Mouse (Mus musculus): ENCODE results near the gene Babam2.
"Not testable (repeated sequence)": the region's sequence is repeated elsewhere in the genome, so short reads cannot be mapped to it uniquely, and the experiment has no call there.

The Babam2 gene

GRCm38 (mm10) chr5:31934397-31934796 lies 236.9 kb downstream of the Babam2 start:
- no peak for DNase-seq (ENCODE audit: low spot score in 2 of 2)

DNA sequence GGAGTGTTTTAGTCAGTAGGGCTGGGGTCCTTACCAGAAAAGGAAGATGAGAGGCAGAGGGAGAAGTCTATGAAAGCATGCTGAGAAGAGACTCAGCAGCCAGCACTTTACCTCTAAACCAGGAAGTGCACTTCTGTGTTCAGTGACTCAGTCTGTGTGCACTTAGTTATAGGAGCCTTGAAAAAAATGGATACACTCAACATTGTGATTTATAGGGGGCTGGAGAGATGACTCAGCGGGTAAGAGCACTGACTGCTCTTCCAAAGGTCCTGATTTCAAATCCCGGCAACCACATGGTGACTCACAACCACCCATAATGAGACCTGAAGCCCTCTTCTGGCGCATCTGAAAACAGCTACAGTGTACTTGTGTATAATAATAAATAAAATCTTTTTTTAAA lies 238.5 kb downstream of the Babam2 start:
- DNase-seq (ENCODE audit: low spot score in 2 of 2) = no peak

- no peak for DNase-seq (ENCODE audit: low spot score in 2 of 2)
Observed at GRCm38 (mm10) chr5:31936523-31936922, 239.0 kb downstream of the Babam2 start.

DNA sequence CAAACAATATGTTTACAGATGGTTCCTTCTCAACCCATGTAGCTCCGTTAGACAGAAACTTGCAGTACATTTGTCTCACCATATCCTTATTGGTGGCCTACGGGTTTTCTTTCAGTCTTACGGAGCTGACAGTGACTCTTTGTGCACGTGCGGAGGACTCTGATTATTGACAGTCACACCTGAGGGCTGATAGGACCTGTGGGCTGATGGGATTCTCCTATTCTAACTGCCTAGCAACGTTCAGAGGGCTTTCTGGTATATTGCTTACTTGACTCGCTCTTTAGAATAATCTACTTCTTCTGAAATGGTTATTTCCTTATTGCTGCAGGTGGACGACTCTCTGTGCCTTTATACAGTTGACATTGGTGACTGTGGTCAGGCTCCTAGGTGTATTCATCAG lies 243.4 kb downstream of the Babam2 start:
- no peak for DNase-seq (ENCODE audit: low spot score in 2 of 2)

GRCm38 (mm10) chr5:31947185-31947584 lies 249.7 kb downstream of the Babam2 start:
- no peak for DNase-seq (ENCODE audit: low spot score in 2 of 2)

- no peak for DNase-seq (ENCODE audit: low spot score in 2 of 2)
Observed at GRCm38 (mm10) chr5:31949389-31949788, 251.9 kb downstream of the Babam2 start.

GRCm38 (mm10) chr5:31950532-31950931 lies 253.0 kb downstream of the Babam2 start:
- no peak for DNase-seq (ENCODE audit: low spot score in 2 of 2)

DNA sequence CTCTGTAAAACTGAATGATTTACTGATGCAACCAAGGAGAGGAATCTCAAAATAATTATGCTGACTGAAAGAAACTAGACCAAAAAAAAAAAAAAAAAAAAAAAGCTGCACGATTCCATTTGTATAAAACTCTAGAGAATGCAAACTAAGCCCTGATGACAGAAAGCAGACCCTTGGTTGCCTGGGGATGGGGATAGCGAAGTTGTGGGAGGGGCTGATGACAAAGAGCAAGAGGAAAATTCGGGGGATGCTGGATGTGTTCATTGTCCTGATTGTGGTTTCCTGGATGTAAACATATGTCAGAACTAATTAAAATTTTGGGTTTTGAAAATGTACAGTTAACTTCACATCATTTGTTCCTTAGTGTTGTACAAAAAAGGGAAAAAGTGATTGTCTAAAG lies 257.7 kb downstream of the Babam2 start:
- DNase-seq (ENCODE audit: low spot score in 2 of 2) = no peak

GRCm38 (mm10) chr5:31956336-31956735 lies 258.9 kb downstream of the Babam2 start:
- DNase-seq (ENCODE audit: low spot score in 2 of 2) = no peak

GRCm38 (mm10) chr5:31959886-31960285 lies 262.4 kb downstream of the Babam2 start:
- DNase-seq (ENCODE audit: low spot score in 2 of 2) = no peak

- no peak for DNase-seq (ENCODE audit: low spot score in 2 of 2)
Observed at GRCm38 (mm10) chr5:31961423-31961822, 263.9 kb downstream of the Babam2 start.

- no peak for DNase-seq (ENCODE audit: low spot score in 2 of 2)
Observed at GRCm38 (mm10) chr5:31962346-31962745, 264.9 kb downstream of the Babam2 start.

GRCm38 (mm10) chr5:31963352-31963751 lies 265.9 kb downstream of the Babam2 start:
- DNase-seq (ENCODE audit: low spot score in 2 of 2) = no peak

DNA sequence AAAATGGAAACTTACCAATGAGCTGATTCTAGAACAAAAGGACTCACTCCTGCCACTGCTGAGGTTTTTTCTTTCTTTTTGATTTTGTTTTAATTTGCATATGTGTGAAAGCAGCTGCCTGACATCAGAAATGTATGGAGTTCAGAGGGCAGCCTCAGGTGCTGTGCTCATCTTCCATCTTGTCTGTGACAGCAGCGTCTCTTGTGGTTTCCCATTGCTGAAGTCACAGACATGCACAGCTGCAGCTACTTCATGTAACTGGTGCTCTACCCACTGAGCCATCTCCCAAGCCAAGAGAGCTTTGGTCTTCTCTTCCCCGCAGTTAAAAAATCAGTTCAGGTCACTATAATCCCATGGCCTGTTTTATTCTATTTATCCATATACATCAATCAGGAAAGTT lies 266.4 kb downstream of the Babam2 start:
- DNase-seq (ENCODE audit: low spot score in 2 of 2) = no peak

- DNase-seq (ENCODE audit: low spot score in 2 of 2) = no peak
Observed at GRCm38 (mm10) chr5:31966741-31967140, 269.3 kb downstream of the Babam2 start.

DNA sequence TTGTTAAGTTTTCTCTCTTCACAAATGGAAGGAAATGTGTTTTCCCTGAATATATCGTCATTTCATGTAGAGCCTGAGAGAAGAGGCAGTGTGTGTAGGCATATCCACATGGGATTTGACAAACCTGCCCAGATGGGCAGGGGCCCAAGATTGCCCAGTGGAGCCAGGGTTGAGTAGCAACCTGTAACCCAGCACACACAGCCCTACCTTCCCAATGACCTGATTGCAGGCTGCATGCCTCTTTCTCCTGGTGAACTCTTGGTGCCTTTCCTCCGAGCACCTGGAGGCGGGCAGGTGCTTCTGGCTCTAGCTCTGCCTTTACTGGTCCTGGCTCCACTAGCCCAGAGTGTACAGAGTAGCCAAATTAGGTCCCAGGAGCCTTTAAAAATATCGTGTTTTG lies 270.0 kb downstream of the Babam2 start:
- DNase-seq (ENCODE audit: low spot score in 2 of 2) = no peak

- DNase-seq (ENCODE audit: low spot score in 2 of 2) = no peak
Observed at GRCm38 (mm10) chr5:31968046-31968506, 270.6 kb downstream of the Babam2 start.

DNA sequence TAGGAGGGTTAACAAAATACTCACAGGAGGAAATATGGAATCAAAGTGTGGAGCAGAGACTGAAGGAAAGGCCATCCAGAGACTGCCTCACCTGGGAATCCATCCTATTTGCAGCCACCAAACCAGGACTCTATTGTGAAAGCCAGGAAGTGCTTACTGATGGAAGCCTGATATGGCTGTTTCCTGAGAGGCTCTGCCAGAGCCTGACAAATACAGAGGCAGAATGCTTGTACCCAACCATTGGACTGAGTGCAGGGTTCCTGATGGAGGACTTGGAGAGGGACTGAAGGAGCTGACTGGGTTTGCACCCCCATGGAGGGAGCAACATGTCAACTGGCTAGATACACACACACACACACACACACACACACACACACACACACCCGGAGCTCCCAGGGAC lies 274.9 kb downstream of the Babam2 start:
- not testable (repeated sequence) for DNase-seq (ENCODE audit: low spot score in 2 of 2)

DNA sequence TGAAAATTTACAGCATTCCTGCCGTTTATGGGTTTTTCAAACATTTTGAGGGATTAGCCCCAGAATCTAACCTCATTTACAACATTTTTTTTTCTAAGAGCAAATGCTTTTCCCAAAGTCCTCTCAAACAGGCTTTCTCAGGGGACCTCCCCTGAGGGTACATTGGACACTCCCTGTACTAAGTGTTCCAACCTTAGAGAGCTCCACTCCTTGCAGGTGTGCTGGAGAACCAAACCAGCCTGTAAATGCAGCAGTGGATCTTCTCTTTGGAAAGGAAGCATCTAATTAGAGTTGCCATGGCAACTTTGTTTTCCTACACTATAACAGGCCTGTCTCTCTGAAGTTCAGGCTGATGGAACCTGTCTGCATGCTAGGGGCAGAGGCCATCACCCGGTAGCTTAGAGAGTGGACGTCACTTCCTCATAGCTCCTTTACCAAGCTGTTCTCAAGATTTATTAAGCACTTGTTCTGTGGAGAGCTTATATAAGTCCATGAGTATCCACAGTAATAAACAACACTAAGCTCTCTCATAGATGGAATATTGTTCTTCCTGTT lies 277.2 kb downstream of the Babam2 start:
- no peak for DNase-seq (ENCODE audit: low spot score in 2 of 2)

DNA sequence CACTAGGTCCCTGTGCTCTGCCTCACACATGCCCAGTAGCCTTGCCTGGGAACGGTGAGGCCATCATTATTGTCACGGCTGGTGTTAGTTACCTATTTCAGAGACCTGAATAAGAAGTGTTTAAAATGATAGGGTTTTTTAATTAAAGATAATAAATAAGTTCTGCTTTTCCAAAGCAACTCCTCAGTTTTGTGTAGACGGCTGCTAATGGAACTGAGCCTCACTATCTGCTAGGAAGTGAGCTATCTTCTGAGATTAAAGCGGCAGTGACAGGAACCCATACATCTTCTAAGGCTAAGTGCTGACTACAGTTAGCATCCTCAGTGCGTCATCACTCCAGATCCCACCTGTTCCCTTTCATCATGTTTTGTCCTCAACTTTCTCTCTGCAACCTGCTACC lies 284.6 kb downstream of the Babam2 start:
- DNase-seq (ENCODE audit: low spot score in 2 of 2) = no peak

DNA sequence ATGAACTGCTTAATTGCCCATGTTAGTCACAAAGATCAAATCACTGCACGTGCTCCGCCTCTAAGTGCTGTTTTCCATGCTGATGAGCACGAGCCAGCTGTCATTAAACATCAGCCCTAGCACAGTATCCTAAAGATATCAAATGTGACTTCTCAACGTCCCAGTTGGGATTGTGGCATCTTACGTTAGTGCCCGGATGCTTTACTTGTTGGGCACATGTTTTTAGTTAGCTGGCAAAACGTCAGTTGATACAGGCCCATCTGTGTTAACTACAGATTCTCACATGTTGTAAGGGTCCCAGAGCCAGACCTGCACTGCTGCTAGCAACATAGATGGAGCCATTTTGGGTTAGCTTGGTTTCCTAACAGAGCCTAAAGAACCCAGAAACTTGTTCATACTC lies 285.7 kb downstream of the Babam2 start:
- no peak for DNase-seq (ENCODE audit: low spot score in 2 of 2)

DNA sequence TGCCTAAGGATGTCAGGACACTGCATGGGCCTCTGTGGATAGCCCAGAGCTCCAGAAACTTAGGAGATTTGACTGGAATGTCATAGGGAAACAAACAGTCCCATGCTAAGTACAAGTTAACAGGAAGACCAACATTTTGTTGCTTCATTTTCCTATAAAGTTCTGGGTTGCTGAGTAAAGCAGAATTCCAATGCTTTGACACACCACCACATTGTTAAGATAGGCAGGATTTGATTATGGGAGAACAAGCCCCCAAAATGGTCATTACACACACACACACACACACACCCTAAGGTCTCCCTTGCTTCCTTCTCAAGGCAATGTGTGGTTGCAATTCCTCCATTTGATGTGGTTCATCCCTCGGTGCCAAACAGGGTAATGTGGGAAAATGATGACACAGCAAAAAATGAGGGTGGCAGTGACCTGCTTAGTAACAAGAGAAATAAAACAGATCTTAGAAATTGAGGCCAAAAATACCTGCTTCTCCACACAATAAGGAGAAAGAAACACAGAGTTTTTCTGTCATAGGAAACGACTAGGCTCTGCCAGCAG lies 286.4 kb downstream of the Babam2 start:
- DNase-seq (ENCODE audit: low spot score in 2 of 2) = no peak

DNA sequence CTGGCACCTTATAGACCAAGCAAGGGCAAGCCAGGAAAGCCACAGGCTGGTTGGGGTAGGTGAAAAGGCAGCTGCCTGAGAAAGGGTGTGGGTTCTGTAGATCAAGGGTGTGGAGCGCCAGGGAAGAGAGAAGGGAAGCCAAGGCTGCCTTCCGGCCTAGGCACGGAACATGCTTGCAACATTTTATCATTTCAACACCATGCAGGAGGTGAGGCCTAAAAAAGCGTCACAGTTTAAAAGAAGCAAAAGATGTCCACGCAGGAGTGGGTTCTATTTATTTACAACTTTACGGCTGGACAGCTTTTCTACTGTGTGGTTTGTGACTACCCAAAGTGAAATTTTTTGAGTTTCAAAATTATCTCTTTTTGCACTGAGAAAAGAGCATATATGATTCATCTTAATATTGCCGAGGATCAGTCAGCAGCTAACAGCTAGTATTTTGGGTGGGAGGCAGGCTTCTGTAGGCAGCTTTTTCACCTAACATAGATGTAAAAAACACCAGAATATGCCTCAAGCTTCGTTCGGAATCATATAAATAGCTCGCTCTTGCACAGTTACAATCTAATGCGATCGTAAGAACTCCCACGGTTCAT lies 287.0 kb downstream of the Babam2 start:
- no peak for DNase-seq (ENCODE audit: low spot score in 2 of 2)

- DNase-seq (ENCODE audit: low spot score in 2 of 2) = no peak
Observed at GRCm38 (mm10) chr5:31985021-31985420, 287.5 kb downstream of the Babam2 start.

All from frontal cortex, postnatal 10 days (tissue).